Mouse (Mus musculus) heart, embryonic 16.5 days (tissue): ENCODE data around the gene Kirrel2. TPM values are rescaled to one million over a fixed set of nuclear protein-coding genes. Genes with fewer than 3 reads are reported as not detected.

Experiments used
- ATAC-seq: fragments of 200-750 bp; cut with Nextera tagmentation; replicated peaks from 2 replicates; pipeline ENCODE4 v1.8.0; 2017; ENCODE audit warnings: moderate number of reproducible peaks; ENCODE audit not compliant: insufficient read depth, low FRiP score; ENCODE audit errors: extremely low read depth
- H3K27ac ChIP-seq: fragments of 300-500 bp; sonication (generic); 2 replicates; pipeline ENCODE4 v1.5.1; 2014; ENCODE audit warnings: mild to moderate bottlenecking, low read length, control low read depth, moderate library complexity
- H3K27me3 ChIP-seq: fragments of 300-500 bp; sonication (generic); 2 replicates; pipeline ENCODE4 v1.6.1; 2014; ENCODE audit warnings: low read length, mixed read lengths; ENCODE audit not compliant: control insufficient read depth, insufficient read depth
- H3K36me3 ChIP-seq: fragments of 300-500 bp; sonication (generic); 2 replicates; pipeline ENCODE4 v1.6.1; 2014; ENCODE audit not compliant: control insufficient read depth, insufficient read depth
- H3K4me1 ChIP-seq: fragments of 300-500 bp; sonication (generic); 2 replicates; pipeline ENCODE4 v1.6.1; 2014; ENCODE audit warnings: low read length, mixed read lengths; ENCODE audit not compliant: control insufficient read depth, insufficient read depth
- H3K4me2 ChIP-seq: fragments of 300-500 bp; sonication (generic); 2 replicates; pipeline ENCODE4 v1.6.1; 2014; ENCODE audit warnings: low read depth, mild to moderate bottlenecking, control low read depth, low read length
- H3K4me3 ChIP-seq: fragments of 300-500 bp; sonication (generic); 2 replicates; pipeline ENCODE4 v1.5.1; 2014; ENCODE audit warnings: mild to moderate bottlenecking, control low read depth, low read length
- H3K9ac ChIP-seq: fragments of 300-500 bp; sonication (generic); 2 replicates; pipeline ENCODE4 v1.6.1; 2014; ENCODE audit warnings: low read length, control low read depth
- H3K9me3 ChIP-seq: fragments of 300-500 bp; sonication (generic); replicated peaks from 2 replicates; pipeline ENCODE4 v1.6.1; 2016; ENCODE audit warnings: low read length; ENCODE audit not compliant: control insufficient read depth
- WGBS: fragments of 180-500 bp; shearing (Covaris S2); extraction: QIAGEN DNeasy Blood & Tissue Kit; methylation state at CpG from one replicate; pipeline ENCODE4 v1.1.7; 2014; 5-methylcytosine and 5-hydroxymethylcytosine counted together
- polyA plus RNA-seq: library from polyadenylated mRNA; unstranded; fragments of >200 nt; fragmentation: Nextera tagmentation; extraction: Ambion mirVana; gene quantifications from 2 replicates; pipeline ENCODE4 v1.2.1, GENCODE M21; 2015

Kirrel2 gene
- polyA plus RNA-seq, 1 experiment from 2014 or later: 0.20 TPM

GRCm38 (mm10) chr7:30411023-30411422 is 46.5 kb downstream of the Kirrel2 start:
- no peak for ATAC-seq
- H3K4me2 ChIP-seq: no peak overlapping the region
- no peak overlapping the region for H3K27ac ChIP-seq
- 54% methylated on average over 3 of the region's 3 CpGs for WGBS
- H3K9ac ChIP-seq: no peak overlapping the region
- H3K9me3 ChIP-seq: no peaks in the 10 kb centered on the region
- H3K4me3 ChIP-seq: no peak overlapping the region
- H3K4me1 ChIP-seq: no peaks in the 10 kb centered on the region
- H3K36me3 ChIP-seq: no peaks in the 10 kb centered on the region
- H3K27me3 ChIP-seq: no peaks in the 10 kb centered on the region

- Histone ChIP-seq H3K9ac (no peak overlapping the region), H3K27ac (no peak overlapping the region), H3K27me3 (no peaks in the 10 kb centered on the region), H3K4me1 (no peaks in the 10 kb centered on the region), H3K4me3 (no peak overlapping the region), H3K9me3 (no peaks in the 10 kb centered on the region), H3K4me2 (no peak overlapping the region), H3K36me3 (no peaks in the 10 kb centered on the region)
- whole genome bisulfite sequencing: 52% methylated on average over 2 of the region's 2 CpGs
- ATAC-seq: no peak
Observed at GRCm38 (mm10) chr7:30409789-30410188, 47.7 kb downstream of the Kirrel2 start.

DNA sequence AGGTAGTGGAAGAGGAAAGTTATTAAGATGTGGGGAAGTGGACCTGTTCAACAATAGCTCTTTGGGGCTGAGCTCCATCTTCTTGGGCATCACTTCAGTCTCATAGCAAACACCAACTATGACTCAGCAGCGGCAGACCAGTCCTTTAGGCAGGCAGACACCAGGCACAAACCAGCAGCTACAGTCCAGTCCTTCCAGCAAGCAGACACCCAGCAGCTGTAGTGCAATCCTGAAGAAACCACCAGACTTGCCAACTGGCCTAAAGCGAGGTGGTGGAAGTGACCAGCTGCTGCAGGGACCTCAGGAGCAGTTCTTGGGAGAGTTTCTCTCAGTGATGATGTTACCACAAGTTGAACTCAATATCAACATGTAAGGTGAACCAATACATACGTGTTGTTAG is 48.9 kb downstream of the Kirrel2 start:
- Histone ChIP-seq H3K4me1 (no peaks in the 10 kb centered on the region), H3K4me3 (no peak overlapping the region), H3K9ac (no peak overlapping the region), H3K9me3 (no peaks in the 10 kb centered on the region), H3K27me3 (no peaks in the 10 kb centered on the region), H3K27ac (no peak overlapping the region), H3K36me3 (no peaks in the 10 kb centered on the region), H3K4me2 (no peak overlapping the region)
- no peak for ATAC-seq
- WGBS: 72% methylated on average over 3 of the region's 3 CpGs

GRCm38 (mm10) chr7:30402343-30402742 is 55.1 kb downstream of the Kirrel2 start:
- Histone ChIP-seq H3K4me1 (no peaks in the 10 kb centered on the region), H3K4me2 (no peak overlapping the region), H3K36me3 (no peaks in the 10 kb centered on the region), H3K4me3 (no peak overlapping the region), H3K27me3 (no peaks in the 10 kb centered on the region), H3K27ac (no peak overlapping the region), H3K9me3 (no peaks in the 10 kb centered on the region), H3K9ac (no peak overlapping the region)
- no peak for ATAC-seq
- 61% methylated on average over 4 of the region's 4 CpGs for WGBS

DNA sequence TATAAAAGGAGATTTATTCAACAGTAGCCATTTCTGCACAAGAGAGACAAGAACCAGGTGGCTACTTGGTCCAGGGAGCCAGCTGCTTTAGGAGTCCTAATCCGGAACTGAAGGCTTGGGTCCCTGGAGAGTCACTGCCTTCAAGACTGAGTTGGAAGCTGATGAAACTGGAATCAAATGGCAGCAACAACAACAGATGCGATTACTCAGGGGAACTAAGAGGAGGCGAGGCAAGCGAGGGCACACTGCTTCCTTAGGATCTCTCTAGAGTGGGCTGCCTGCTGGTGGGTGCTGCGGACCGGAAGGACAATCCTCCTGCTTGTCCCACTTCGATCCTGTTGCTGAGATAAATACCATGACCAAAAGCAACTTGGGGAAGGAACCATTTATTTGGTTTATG is 57.8 kb downstream of the Kirrel2 start:
- no peak overlapping the region for H3K27ac ChIP-seq
- no peaks in the 10 kb centered on the region for H3K4me1 ChIP-seq
- no peaks in the 10 kb centered on the region for H3K9me3 ChIP-seq
- H3K27me3 ChIP-seq: no peaks in the 10 kb centered on the region
- 53% methylated on average over 7 of the region's 7 CpGs for WGBS
- H3K4me2 ChIP-seq: no peak overlapping the region
- H3K36me3 ChIP-seq: no peaks in the 10 kb centered on the region
- no peak overlapping the region for H3K4me3 ChIP-seq
- H3K9ac ChIP-seq: no peak overlapping the region
- ATAC-seq: no peak

Other genes starting within 250 kb of the Kirrel2 start
- 112 TPM in 2 replicates for gene Polr2i, start 225.7 kb downstream of the Kirrel2 start, polyA plus RNA-seq
- 134 and 154 TPM in 2 replicates for gene Tbcb, start 225.4 kb downstream of the Kirrel2 start, polyA plus RNA-seq
- 0.20 TPM in 1 of 2 replicates, not detected in the other for gene Ovol3, start 222.0 kb downstream of the Kirrel2 start, polyA plus RNA-seq
- gene Thap8, start 177.6 kb downstream of the Kirrel2 start, polyA plus RNA-seq: 0.29 and 0.47 TPM in 2 replicates
- gene Wdr62, start 177.3 kb downstream of the Kirrel2 start, polyA plus RNA-seq: 6.9 and 8.1 TPM in 2 replicates
- 7.0 and 8.0 TPM in 2 replicates for gene Clip3, start 166.0 kb downstream of the Kirrel2 start, polyA plus RNA-seq
- 62.0 and 67.1 TPM in 2 replicates for gene Alkbh6, start 149.0 kb downstream of the Kirrel2 start, polyA plus RNA-seq
- 9.2 and 10.0 TPM in 2 replicates for gene Syne4, start 142.9 kb downstream of the Kirrel2 start, polyA plus RNA-seq
- 3.6 and 7.3 TPM in 2 replicates for gene E130208F15Rik, start 135.9 kb downstream of the Kirrel2 start, polyA plus RNA-seq
- 12.0 and 17.0 TPM in 2 replicates for gene Sdhaf1, start 133.8 kb downstream of the Kirrel2 start, polyA plus RNA-seq
- gene Lrfn3, start 94.9 kb downstream of the Kirrel2 start, polyA plus RNA-seq: 1.2 and 1.4 TPM in 2 replicates
- 32.2 and 34.7 TPM in 2 replicates for gene Tyrobp, start 43.9 kb downstream of the Kirrel2 start, polyA plus RNA-seq
- 2.2 and 4.6 TPM in 2 replicates for gene Hcst, start 37.8 kb downstream of the Kirrel2 start, polyA plus RNA-seq
- 1.7 and 1.8 TPM in 2 replicates for gene Nfkbid, start 36.0 kb downstream of the Kirrel2 start, polyA plus RNA-seq
- 11.1 and 13.5 TPM in 2 replicates for gene Aplp1, start 12.2 kb downstream of the Kirrel2 start, polyA plus RNA-seq
- gene Nphs1, start 625 bp upstream of the Kirrel2 start, polyA plus RNA-seq: 0.19 TPM in 1 of 2 replicates, not detected in the other
- 0.09 TPM in 1 of 2 replicates, not detected in the other for gene Prodh2, start 35.9 kb upstream of the Kirrel2 start, polyA plus RNA-seq
- 7.3 and 8.2 TPM in 2 replicates for gene Arhgap33, start 77.4 kb upstream of the Kirrel2 start, polyA plus RNA-seq
- gene Hspb6, start 94.5 kb upstream of the Kirrel2 start, polyA plus RNA-seq: 204 and 205 TPM in 2 replicates
- 6.6 and 8.4 TPM in 2 replicates for gene Proser3, start 94.6 kb upstream of the Kirrel2 start, polyA plus RNA-seq
- 33.6 and 40.1 TPM in 2 replicates for gene Lin37, start 102.1 kb upstream of the Kirrel2 start, polyA plus RNA-seq
- gene U2af1l4, start 105.6 kb upstream of the Kirrel2 start, polyA plus RNA-seq: 102 and 104 TPM in 2 replicates
- gene Gm49396, start 105.7 kb upstream of the Kirrel2 start, polyA plus RNA-seq: 11.4 and 12.0 TPM in 2 replicates
- 111 and 123 TPM in 2 replicates for gene Psenen, start 105.9 kb upstream of the Kirrel2 start, polyA plus RNA-seq
- gene Igflr1, start 107.7 kb upstream of the Kirrel2 start, polyA plus RNA-seq: 3.9 and 5.3 TPM in 2 replicates
- 4.2 TPM in 2 replicates for gene Kmt2b, start 131.0 kb upstream of the Kirrel2 start, polyA plus RNA-seq
- gene Zbtb32, start 141.2 kb upstream of the Kirrel2 start, polyA plus RNA-seq: 0.24 and 0.51 TPM in 2 replicates
- gene Upk1a, start 155.2 kb upstream of the Kirrel2 start, polyA plus RNA-seq: 0.47 and 0.49 TPM in 2 replicates
- 1,996 and 2,229 TPM in 2 replicates for gene Cox6b1, start 168.5 kb upstream of the Kirrel2 start, polyA plus RNA-seq
- gene Etv2, start 178.2 kb upstream of the Kirrel2 start, polyA plus RNA-seq: not detected in 2 replicates
- gene Rbm42, start 192.6 kb upstream of the Kirrel2 start, polyA plus RNA-seq: 84.5 and 85.8 TPM in 2 replicates
- 32.2 and 32.6 TPM in 2 replicates for gene Haus5, start 207.3 kb upstream of the Kirrel2 start, polyA plus RNA-seq
- gene Pmis2, start 213.9 kb upstream of the Kirrel2 start, polyA plus RNA-seq: not detected in 2 replicates
- gene 2200002J24Rik, start 241.2 kb upstream of the Kirrel2 start, polyA plus RNA-seq: 1.0 and 1.8 TPM in 2 replicates